Mouse (Mus musculus) megakaryocyte progenitor cell, adult 5-6 weeks (primary cell): Measurements from ENCODE around the gene Pde3a. TPM values are rescaled to one million over a fixed set of nuclear protein-coding genes. Genes with fewer than 3 reads are reported as not detected.
A peak's percentile ranks its signal among the peaks of the same experiment; 100 is the strongest.

Experiments
- ATAC-seq: replicated peaks from 2 replicates; pipeline ENCODE4 v1.8.0; 2016; ENCODE audit warnings: mild to moderate bottlenecking, moderate TSS enrichment, inconsistent platforms; ENCODE audit not compliant: poor library complexity
- total RNA-seq, 2 experiments: library from RNA; stranded (forward) in 1 of 2; stranded (reverse) in 1 of 2; fragments of 157-497, 149-512 nt in 1 of 2; fragments of 200-1000 nt in 1 of 2; gene quantifications; 2 replicates each; pipeline versions ENCODE4 v1.2.3 to v1.2.4; 2015 to 2017

The Pde3a gene
- total RNA-seq, 2 experiments from 2014 or later, result not detected

GRCm38 (mm10) chr6:141487266-141487665, 238.2 kb downstream of the Pde3a start:
- ATAC-seq, result peak; percentile 21; the same call in 1 of the 2 replicates

- ATAC-seq, result peak; percentile 91
Observed at GRCm38 (mm10) chr6:141488619-141489018, 239.6 kb downstream of the Pde3a start.

GRCm38 (mm10) chr6:141494909-141495308, 245.8 kb downstream of the Pde3a start:
- no peak for ATAC-seq

- ATAC-seq, result no peak
Observed at GRCm38 (mm10) chr6:141495634-141496418, 246.8 kb downstream of the Pde3a start.

GRCm38 (mm10) chr6:141499511-141499910, 250.4 kb downstream of the Pde3a start:
- ATAC-seq, result peak; percentile 58

- no peak for ATAC-seq
Observed at GRCm38 (mm10) chr6:141501171-141501570, 252.1 kb downstream of the Pde3a start.

- no peak for ATAC-seq
Observed at GRCm38 (mm10) chr6:141522541-141522940, 273.5 kb downstream of the Pde3a start.

GRCm38 (mm10) chr6:141523747-141524640, 274.9 kb downstream of the Pde3a start, which contains the start of gene Slco1c1:
Gene Slco1c1 (plus strand): TSS chr6:141524368.
- no peak for ATAC-seq

GRCm38 (mm10) chr6:141525787-141526186, 276.7 kb downstream of the Pde3a start:
- no peak for ATAC-seq

- ATAC-seq, result no peak
Observed at GRCm38 (mm10) chr6:141530865-141531264, 281.8 kb downstream of the Pde3a start.

- no peak for ATAC-seq
Observed at GRCm38 (mm10) chr6:141537298-141537697, 288.2 kb downstream of the Pde3a start.

GRCm38 (mm10) chr6:141541136-141541535, 292.1 kb downstream of the Pde3a start:
- no peak for ATAC-seq

- ATAC-seq, result no peak
Observed at GRCm38 (mm10) chr6:141543344-141543743, 294.3 kb downstream of the Pde3a start.
